Mouse (Mus musculus): ENCODE results near the gene Spg7. TPM values are rescaled to one million over a fixed set of nuclear protein-coding genes. Genes with fewer than 3 reads are reported as not detected.
A peak's percentile ranks its signal among the peaks of the same experiment; 100 is the strongest.

The Spg7 gene
- total RNA-seq, 2 experiments from 2014 or later = 60.6 to 71.8 TPM

DNA sequence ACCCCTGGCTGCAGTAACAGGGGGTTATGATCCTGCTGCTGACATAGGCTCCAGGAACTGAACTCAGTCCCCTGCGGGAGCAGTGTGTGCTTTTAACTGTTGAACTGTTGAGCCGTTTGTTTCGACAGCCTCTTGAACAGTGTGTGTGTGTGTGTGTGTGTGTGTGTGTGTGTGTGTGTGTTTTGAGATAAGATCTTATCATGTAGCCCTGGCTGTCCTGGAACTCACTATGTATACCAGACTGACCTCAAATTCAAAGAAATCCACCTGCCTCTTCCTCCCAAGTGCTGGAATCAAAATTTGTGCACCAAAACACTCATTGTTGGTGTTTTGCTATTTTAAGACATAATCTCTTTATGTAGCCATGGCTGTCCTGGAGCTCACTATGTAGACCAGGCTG lies 51.9 kb downstream of the Spg7 start:
- no peak for DNase-seq
- intact Hi-C loops (cut with DNase I) = no loop called here

DNA sequence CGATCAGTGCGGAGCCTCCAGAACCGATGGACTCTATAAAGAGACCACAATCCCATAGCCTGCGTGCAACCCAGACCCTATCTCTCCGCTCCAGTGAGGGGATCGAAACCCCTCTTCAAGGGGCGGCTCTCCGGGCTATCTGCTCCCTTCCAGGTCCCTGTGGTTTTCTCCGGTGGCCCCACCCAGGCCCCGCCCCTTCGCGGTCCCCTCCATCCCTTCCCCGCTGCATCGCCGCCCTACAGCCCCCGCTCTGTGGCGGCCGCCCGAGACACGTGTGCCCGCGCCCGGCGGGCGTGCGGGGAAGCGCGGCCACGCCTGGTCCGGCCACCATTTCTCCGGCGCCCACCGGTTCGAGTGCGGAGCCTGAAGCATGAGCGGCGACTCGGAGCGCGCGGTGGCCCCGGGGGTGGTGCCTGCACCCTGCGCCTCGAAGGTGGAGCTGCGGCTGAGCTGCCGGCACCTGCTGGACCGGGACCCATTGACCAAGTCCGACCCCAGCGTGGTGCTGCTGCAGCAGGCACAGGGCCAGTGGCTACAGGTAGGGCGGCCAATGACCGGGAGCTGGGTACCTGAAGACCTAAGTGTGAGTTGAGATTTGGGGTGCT lies 54.5 kb downstream of the Spg7 start, which contains the start of gene Cpne7:
Cpne7 (plus strand) TSS at position 248 of the 605 bp plus-strand sequence.
- DNase-seq = no peak
- intact Hi-C loops (cut with DNase I) = no loop called here

DNA sequence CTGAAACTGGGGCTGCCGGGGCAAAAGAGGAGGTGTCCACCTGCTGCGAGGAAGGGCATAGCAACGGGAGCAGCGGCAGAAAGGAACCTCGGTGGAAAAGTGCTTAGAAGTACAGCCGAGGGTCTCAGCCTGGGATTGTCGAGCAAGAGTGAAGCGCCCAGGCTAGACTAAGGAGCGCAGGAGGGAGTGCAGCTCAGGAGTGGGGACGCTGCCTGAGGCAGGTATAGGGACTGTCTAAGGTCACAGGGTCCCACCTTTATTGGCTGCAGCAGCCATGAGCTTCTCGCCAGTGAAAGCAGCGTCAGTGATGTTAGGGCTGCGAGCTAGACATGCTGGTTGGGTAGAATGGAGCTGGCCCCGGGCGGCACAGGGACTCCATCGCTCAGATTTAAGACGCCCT lies 55.0 kb downstream of the Spg7 start:
- DNase-seq = no peak
- intact Hi-C loops (cut with DNase I) = no loop called here

DNA sequence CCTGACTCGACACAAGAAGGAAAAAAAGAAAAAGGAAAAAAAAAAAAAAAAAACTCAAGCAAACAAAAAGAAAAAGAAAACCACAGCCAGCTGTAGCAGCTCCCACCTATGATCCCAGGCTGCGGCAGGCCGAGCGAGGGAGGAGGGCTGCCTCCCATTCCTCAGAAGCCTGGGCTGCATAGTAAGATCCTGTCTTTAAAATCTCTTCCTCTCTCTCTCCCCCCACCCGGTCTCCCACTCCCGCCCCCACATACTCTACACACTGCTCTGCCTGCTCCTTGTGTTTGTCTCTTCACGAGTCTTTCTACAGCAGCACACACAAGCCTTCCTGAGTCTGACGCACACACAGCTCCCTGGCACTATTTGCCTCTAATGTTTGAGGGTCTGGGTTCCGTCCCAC lies 59.3 kb downstream of the Spg7 start:
- intact Hi-C loops (cut with DNase I) = no loop called here
- no peak for DNase-seq

DNA sequence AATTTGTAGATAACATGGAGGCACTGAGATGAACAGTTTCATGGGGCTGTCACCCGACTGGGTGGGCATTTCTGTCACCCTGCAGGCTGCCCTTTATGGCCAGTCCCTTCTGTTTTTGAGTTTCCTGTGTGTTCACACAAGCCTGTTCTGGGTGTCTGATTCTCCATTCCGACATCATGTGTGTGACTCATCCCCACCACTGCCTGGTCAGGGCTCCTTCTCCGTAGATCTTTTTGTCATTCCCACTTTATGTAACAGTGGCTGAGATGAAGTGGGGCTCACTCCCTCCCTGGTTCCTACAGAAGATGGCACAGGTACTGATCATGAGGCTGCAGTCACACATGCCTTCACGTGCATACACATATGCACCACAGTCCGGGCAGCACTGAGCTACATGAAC lies 59.9 kb downstream of the Spg7 start:
- DNase-seq = no peak
- intact Hi-C loops (cut with DNase I) = no loop called here

DNA sequence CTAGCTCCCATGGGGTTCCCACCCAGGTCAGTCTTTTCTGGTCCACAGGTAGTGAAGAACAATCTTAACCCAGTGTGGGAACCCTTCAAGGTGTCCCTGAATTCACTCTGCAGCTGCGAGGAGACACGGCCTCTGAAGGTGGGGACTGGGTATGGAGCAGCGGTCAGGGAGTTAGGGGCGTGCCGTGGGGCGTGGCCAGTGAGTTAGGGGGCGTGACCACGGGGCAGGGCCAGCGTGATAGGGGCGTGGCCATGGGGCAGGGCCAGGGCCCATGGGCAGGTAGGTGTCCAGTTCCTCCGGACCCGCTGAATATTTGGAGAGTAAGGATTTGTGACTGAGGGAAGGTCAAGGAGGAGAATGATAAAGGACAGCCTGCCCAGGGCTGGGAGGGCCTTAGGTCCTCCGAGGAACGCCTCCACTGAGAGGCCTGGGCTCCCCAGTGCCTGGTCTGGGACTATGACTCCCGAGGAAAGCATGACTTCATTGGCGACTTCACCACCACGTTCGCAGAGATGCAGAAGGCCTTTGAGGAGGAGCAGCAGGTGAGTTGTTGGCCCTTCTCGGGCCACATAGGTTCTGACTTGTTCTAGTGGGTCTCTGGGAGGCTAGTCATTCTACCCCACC lies 63.6 kb downstream of the Spg7 start:
- no peak for DNase-seq

DNA sequence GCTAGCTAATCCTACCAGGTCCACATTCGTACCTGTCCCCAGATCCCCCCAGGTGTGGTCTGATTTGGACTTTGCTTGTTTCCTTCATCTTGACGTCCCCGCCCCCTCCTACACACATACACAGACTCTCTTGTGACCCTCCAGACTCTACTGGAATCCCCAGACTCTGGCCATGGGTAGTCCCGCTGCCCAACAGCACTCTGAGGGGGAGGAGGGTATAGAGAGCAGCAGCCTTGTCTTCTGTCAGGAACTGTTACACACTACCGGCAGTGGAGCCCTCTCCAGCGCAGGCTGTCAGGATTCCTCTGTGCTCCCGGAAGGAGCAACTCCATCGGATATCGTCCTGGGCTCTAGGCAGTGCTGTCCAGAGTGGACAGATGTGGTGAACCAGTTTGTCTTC lies 68.3 kb downstream of the Spg7 start:
- DNase-seq = no peak
- intact Hi-C loops (cut with DNase I) = no loop called here

More for the DNA sequence above, 63.6 kb downstream of the Spg7 start:
- intact Hi-C loops (cut with DNase I) = no loop called here

DNA sequence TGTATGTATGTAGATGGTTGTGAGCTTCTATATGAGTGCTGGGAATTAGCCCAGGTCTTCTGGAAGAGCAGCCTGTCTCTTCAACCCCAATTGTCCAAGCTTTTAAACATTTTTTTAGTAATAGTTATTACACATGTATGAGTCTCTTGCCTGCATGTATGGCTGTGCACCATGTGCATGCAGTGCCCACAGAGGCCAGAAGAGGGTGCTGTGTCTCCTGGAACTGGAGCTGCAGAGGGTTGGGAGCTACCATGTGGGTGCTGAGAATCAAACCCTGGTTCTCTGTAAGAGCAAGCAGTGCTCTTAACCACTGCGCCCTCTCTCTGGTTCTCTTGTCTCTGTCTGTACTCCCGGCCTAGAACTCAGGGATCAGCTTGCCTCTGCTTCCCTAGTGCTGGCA lies 70.2 kb downstream of the Spg7 start:
- no peak for DNase-seq
- intact Hi-C loops (cut with DNase I) = no loop called here

DNA sequence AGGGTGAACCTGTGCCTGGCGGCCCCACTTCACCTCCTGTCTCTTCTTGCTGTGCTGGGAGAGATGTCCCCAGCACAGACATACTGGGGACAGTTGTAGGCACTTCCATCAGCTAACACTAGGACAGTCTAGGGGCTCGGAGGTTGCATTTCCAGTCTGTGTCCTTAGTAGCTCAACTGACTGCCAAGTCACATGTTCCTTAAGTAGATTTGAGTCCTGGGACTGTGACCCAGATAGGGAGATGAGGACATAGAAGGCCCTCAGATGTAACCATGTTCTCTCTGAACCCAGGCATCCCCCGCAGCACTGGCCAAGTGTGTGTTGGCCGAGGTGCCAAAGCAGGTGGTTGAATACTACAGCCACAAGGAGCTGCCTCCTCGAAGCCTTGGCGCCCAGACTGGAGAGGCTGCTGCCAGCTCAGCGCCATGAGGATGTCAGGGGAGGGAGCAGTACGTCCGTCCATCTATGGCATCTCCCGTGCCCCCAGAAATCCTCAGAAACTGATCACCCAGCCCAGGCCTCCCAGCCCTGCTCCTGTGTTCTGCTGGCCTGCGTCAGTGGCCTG lies 71.5 kb downstream of the Spg7 start:
- intact Hi-C loops (cut with DNase I) = no loop called here
- no peak for DNase-seq

DNA sequence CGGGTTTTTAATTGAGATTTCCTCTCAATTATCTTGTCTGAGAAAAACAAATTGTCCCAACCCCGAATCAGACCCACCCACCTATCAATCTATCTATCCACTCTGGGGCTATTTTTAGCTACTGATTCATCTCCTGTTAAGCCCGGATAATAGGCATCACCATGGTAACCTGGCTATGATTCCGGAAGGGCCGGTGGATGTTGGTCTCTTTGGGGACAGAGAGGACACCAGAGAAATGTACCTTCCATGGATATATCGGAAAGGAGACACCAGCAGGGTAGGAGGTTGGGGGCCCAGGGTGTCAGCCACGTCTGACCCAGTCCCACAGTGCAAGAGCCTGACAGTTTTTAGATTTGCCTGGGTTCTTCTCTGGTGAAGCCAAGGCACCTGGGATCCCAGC lies 72.7 kb downstream of the Spg7 start:
- intact Hi-C loops (cut with DNase I) = no loop called here
- no peak for DNase-seq

DNA sequence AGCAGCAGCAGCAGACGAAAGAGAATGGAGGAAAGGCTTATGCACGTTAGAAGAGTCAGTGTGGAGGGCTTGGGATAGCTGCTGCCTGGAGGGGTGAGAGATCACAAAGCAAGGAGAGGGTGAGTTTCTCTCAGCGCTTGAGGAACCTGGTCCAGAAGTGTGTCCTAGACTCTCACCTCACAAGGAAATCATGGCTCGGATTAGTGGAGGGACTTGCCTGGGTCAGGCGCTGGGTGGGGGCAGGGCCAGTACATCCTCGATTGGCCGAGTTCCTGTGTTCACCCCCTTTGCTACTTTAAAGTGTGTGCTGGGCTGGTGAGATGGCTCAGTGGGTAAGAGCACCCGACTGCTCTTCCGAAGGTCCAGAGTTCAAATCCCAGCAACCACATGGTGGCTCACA lies 73.1 kb downstream of the Spg7 start:
- no peak for DNase-seq
- intact Hi-C loops (cut with DNase I) = no loop called here

DNA sequence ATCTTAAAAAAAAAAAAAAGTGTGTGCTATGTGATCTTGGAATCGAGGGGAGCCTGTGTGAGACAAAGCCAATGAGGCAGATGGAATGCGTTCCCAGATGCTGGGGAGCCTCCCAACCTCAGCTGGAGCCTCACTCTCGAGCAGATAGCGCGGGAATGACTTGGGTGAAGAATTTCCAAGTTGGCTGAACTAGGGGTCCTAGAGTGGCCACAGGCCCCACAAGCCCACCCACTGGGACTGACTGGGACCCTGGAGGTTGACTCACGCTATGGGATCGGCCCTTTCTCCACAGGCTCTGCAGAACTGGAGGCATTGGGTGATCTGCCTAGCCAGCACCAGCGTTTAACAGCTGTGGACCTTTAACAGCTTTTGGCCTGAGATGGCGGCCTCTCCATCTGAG lies 73.5 kb downstream of the Spg7 start:
- no peak for DNase-seq
- intact Hi-C loops (cut with DNase I) = no loop called here

DNA sequence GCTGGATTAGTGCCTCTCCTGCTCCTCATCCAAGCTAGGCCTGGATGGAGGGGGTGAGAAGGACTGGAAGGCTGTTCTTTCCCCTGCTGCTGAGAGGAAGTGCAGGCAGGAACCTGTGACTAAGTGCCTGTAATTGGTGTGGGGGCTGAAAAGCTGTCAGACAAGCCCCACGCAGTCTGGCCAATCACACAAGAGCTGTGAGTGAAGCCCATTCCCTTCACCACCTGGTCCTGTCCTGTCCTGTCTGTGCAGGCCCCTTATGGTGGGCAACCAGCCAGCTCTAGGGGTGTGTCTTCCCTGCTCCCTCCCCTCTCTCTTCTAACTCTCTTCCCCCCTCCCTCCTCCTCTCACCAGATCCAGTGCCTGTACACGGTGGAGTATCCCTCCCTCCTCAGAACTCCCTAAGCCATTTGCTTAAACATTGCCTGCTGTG lies 74.9 kb downstream of the Spg7 start:
- DNase-seq = no peak
- intact Hi-C loops (cut with DNase I) = no loop called here

DNA sequence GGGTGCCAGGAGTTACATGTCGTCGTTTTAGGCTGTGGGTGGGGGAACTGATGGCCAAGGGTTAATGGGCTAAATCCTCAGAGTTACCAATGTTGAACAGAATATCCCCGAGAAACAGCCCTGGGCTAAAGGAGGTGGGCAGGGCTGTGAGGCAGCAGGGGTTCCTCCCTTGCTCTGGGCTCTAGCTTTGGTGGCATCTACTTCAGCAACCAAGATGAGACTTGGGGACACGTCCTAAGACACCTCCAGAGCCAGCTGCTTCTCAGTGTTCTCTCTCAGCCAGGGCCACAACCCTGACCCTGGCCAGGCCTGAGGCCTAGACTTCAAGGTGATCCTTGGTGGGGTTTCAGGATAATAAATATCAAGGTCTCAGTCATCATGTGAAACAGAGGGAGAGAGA lies 76.0 kb downstream of the Spg7 start:
- DNase-seq = no peak
- intact Hi-C loops (cut with DNase I) = no loop called here

DNA sequence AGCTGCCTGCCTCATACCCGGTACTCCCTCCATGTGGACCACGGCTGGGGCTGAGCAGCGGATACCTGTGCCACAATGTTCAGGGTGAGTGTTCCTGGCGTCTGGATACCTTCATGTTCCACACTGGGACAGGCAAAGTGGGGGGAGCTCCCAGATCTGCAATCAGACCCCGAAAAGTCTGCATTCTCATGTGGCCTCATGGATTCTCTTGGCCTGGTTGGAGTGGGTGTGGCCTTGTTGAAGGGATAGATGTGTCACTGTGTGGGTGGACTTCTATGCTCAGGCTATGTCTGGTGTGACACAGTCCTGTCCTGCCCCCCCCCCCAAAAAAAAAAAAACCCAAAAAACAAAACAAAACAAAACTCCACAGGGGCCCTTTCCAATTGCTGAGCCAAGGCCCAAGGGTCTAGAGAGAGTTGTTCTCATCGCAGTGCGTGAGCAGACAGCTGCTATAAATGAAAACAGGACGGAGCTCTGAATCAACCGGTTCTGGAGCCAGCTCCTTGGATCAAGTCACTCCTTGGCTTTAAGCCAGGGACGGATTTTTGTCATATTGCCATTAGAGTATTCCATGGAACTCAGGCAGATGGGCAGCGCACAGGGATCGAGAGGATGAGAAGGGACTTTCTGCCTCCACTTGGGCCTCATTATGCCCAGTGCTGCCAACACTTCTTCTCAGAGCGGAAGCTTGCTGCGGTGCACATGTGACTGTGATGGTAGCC lies 79.2 kb downstream of the Spg7 start:
- peak; percentile 56 to 83 for DNase-seq
- intact Hi-C loops (cut with DNase I) = no loop called here

DNA sequence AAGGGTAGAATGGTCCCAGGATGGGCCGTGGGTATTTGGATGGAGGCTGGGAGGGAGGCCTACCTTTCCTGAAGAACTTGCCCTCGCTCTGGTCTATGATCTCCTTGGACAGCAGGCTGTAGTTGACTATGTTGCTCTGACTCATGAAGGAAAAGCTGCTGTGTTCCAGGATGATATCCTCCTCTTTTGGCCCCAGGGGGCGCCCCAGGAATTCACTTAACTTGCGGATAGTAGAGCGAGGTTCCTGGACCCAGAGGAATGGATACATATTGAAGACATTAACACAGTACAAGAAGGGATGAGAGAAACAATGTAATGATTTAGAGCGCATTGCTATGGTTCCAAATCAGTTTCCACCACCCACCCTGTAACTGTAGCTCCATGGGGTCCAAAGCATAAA lies 82.5 kb downstream of the Spg7 start:
- intact Hi-C loops (cut with DNase I) = loop anchor here (5.0 kb wide), 1 partner anchor 42 kb away; the partner anchor contains the start of gene Dpep1
- DNase-seq = peak; percentile 40 to 73

DNA sequence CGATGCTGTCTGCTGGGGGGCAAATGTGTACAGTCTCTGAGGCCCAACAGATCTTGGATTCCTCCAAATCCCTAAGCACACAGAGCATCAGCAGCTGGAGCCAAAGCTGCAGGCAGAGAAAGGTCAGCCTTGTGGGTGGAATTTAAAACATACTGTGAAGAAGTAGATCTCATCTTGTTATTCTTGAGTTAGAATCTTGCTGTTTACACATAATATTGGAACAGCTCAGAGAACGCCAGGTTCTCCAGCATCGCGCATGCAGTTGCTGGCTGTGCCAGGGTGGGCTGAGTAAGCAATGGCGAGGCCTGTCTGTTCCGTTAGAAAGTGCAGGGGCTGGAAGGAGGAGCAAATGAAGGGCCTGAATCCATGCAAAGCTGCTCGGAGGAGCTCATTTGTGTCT lies 83.6 kb downstream of the Spg7 start:
- peak in 1 of 2 experiments; percentile 37 for DNase-seq
- intact Hi-C loops (cut with DNase I) = loop anchor here (5.0 kb wide), 1 partner anchor 41 kb away; the partner anchor contains the start of gene Dpep1

Data from gastrocnemius, postnatal 36 days (tissue).